Mouse (Mus musculus) limb, embryonic 12.5 days (tissue): ENCODE measurements at regions not wholly inside any gene's neighbourhood (a gene's known extent, or its start where the extent isn't known, plus 50 kb on each side); places are given as distances from the start of the nearest gene placed in this dataset.

Source experiments
- ATAC-seq: fragments of 200-750 bp; cut with Nextera tagmentation; 2 replicates; pipeline ENCODE4 v1.8.0; 2017; ENCODE audit warnings: low read depth, moderate TSS enrichment; ENCODE audit not compliant: insufficient number of reproducible peaks, insufficient read depth, low FRiP score, low TSS enrichment
- H3K27ac ChIP-seq: fragments of 300-500 bp; sonication (generic); 2 replicates; pipeline ENCODE4 v1.5.1; 2016; ENCODE audit warnings: mild to moderate bottlenecking, moderate library complexity
- H3K27me3 ChIP-seq: fragments of 300-500 bp; sonication (generic); 2 replicates; pipeline ENCODE4 v1.6.1; 2016; ENCODE audit warnings: mild to moderate bottlenecking, moderate library complexity
- H3K36me3 ChIP-seq: fragments of 300-500 bp; sonication (generic); 2 replicates; pipeline ENCODE4 v1.6.1; 2016; ENCODE audit warnings: mild to moderate bottlenecking, moderate library complexity
- H3K4me1 ChIP-seq: fragments of 300-500 bp; sonication (generic); replicated peaks from 2 replicates; pipeline ENCODE4 v1.6.1; 2016
- H3K4me2 ChIP-seq: fragments of 300-500 bp; sonication (generic); 2 replicates; pipeline ENCODE4 v1.6.1; 2016; ENCODE audit warnings: mild to moderate bottlenecking, moderate library complexity
- H3K4me3 ChIP-seq: fragments of 300-500 bp; sonication (generic); replicated peaks from 2 replicates; pipeline ENCODE4 v1.5.1; 2016; ENCODE audit warnings: mild to moderate bottlenecking
- H3K9ac ChIP-seq: fragments of 300-500 bp; sonication (generic); replicated peaks from 2 replicates; pipeline ENCODE4 v1.6.1; 2016; ENCODE audit warnings: mild to moderate bottlenecking, moderate library complexity
- H3K9me3 ChIP-seq: fragments of 300-500 bp; sonication (generic); 2 replicates; pipeline ENCODE4 v1.6.1; 2016; ENCODE audit warnings: mild to moderate bottlenecking, moderate library complexity
- WGBS: fragments of 180-500 bp; shearing (Covaris S2); methylation state at CpG from one replicate; pipeline ENCODE4 v1.1.7; 2016; 5-methylcytosine and 5-hydroxymethylcytosine counted together

- 0 out of 2 replicates have a peak, but pooled peaks have one; percentile 31 for ATAC-seq
- H3K9me3 ChIP-seq: no peaks in the 10 kb centered on the region
- no peak overlapping the region for H3K4me2 ChIP-seq
- no peaks in the 10 kb centered on the region for H3K27me3 ChIP-seq
- no peak overlapping the region for H3K9ac ChIP-seq
- H3K36me3 ChIP-seq: no peaks in the 10 kb centered on the region
- WGBS: 63% methylated on average over 10 of the region's 10 CpGs
- no peak overlapping the region for H3K4me3 ChIP-seq
- H3K27ac ChIP-seq: no peak overlapping the region
- peaks cover 6% of the 10 kb centered on the region for H3K4me1 ChIP-seq
Measured at GRCm38 (mm10) chr7:118042914-118043313, 73.1 kb downstream of the Rps15a start.

GRCm38 (mm10) chr7:118039862-118040261 is 76.1 kb downstream of the Rps15a start:
- no peak overlapping the region for H3K4me2 ChIP-seq
- no peak overlapping the region for H3K27ac ChIP-seq
- no peak overlapping the region for H3K9ac ChIP-seq
- H3K4me1 ChIP-seq: peaks cover 6% of the 10 kb centered on the region
- no peaks in the 10 kb centered on the region for H3K9me3 ChIP-seq
- ATAC-seq: no peak
- H3K4me3 ChIP-seq: no peak overlapping the region
- no peaks in the 10 kb centered on the region for H3K27me3 ChIP-seq
- 86% methylated on average over 4 of the region's 4 CpGs for WGBS
- no peaks in the 10 kb centered on the region for H3K36me3 ChIP-seq

DNA sequence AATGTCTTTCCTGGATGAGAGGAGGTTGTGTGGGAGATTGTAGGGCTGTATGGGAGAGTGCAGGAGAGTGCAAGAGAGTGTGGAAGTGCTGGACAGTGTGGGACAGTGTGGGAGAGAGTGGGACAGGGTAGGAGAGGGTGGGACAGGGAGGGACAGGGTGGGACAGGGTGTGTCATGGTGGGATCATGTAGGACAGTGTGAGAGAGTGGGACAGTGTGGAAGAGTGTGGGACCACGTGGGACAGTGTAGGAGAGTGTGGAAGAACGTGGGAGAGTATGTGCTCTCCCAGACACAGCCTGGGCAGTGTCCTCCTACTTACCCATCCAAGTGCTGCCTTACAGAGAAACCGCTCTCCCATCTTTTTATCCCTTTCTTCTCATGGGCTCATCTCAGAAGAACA is 78.9 kb downstream of the Rps15a start:
- Histone ChIP-seq H3K27me3 (no peaks in the 10 kb centered on the region), H3K4me1 (no peaks in the 10 kb centered on the region), H3K4me2 (no peak overlapping the region), H3K36me3 (no peaks in the 10 kb centered on the region), H3K4me3 (no peak overlapping the region), H3K9ac (no peak overlapping the region), H3K9me3 (no peaks in the 10 kb centered on the region), H3K27ac (no peak overlapping the region)
- no peak for ATAC-seq
- 58% methylated on average over 3 of the region's 3 CpGs for WGBS

- Histone ChIP-seq H3K27me3 (no peaks in the 10 kb centered on the region; the same call in 1 of the 2 replicates), H3K27ac (no peak overlapping the region), H3K36me3 (no peaks in the 10 kb centered on the region), H3K4me3 (no peak overlapping the region), H3K9me3 (no peaks in the 10 kb centered on the region), H3K4me2 (no peak overlapping the region), H3K4me1 (0 out of 2 replicates have a peak, but pooled peaks cover 3% of the 10 kb centered on the region), H3K9ac (0 out of 2 replicates have a peak overlapping the region, but pooled peaks have one; percentile 2)
- no peak for ATAC-seq
- 19% methylated on average over 10 of the region's 10 CpGs for WGBS
Measured at GRCm38 (mm10) chr7:118026106-118026526, 89.9 kb downstream of the Rps15a start.

- Histone ChIP-seq H3K9me3 (no peaks in the 10 kb centered on the region), H3K27me3 (no peaks in the 10 kb centered on the region; the same call in 1 of the 2 replicates), H3K9ac (no peak overlapping the region), H3K4me2 (no peak overlapping the region), H3K4me3 (no peak overlapping the region), H3K4me1 (no peaks in the 10 kb centered on the region), H3K36me3 (no peaks in the 10 kb centered on the region), H3K27ac (no peak overlapping the region)
- WGBS: 79% methylated on average over 7 of the region's 7 CpGs
- no peak for ATAC-seq
Measured at GRCm38 (mm10) chr7:118004620-118005019, 111.4 kb downstream of the Rps15a start.

DNA sequence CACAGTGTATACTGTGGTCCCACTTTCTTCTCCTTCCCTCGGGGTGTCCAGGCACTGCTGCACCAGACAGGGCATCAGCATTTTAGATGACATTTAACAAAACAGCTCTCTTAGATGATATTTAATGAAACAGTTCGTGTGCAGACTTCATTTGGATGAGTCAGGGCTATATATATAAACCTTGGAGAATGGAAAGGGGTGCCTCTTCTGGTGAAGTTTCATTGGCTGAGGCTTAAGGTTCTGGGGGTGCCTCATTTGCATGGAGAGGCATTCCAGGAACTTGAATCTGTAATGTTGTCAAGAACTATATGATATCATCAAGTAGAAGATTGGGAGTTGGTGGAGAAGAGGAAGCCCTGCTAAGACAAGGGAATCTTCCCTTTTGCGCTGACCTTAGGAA is 114.1 kb downstream of the Rps15a start:
- Histone ChIP-seq H3K9me3 (no peaks in the 10 kb centered on the region), H3K36me3 (no peaks in the 10 kb centered on the region), H3K4me3 (no peak overlapping the region), H3K4me1 (no peaks in the 10 kb centered on the region), H3K9ac (no peak overlapping the region), H3K27ac (no peak overlapping the region), H3K27me3 (no peaks in the 10 kb centered on the region), H3K4me2 (no peak overlapping the region)
- 73% methylated on average over 3 of the region's 3 CpGs for WGBS
- no peak for ATAC-seq

DNA sequence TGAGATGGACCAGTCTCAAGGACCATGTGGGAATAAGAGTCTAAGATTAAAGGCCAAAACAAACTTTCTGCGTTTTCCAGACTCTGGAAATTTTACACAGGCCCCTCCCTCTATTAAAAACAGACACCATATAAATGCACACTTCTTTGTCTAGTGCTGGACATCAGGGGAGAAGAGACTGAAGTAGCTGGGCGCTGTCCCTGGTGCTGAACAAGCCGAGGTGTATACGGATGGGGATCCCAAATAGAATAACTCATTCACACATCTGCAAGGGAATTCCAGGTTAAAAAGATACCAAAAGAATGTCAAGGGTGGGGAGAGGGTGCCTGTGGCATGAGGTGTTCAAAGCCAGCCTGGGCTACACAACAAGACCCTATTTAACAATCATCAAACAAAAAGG is 114.9 kb downstream of the Rps15a start:
- Histone ChIP-seq H3K4me3 (no peak overlapping the region), H3K9ac (no peak overlapping the region), H3K27ac (no peak overlapping the region), H3K27me3 (no peaks in the 10 kb centered on the region), H3K36me3 (no peaks in the 10 kb centered on the region), H3K4me2 (no peak overlapping the region), H3K9me3 (no peaks in the 10 kb centered on the region), H3K4me1 (no peaks in the 10 kb centered on the region)
- no peak for ATAC-seq
- WGBS: 5% methylated on average over 4 of the region's 4 CpGs

- H3K9ac ChIP-seq: no peak overlapping the region
- H3K27ac ChIP-seq: no peak overlapping the region
- ATAC-seq: no peak
- H3K9me3 ChIP-seq: no peaks in the 10 kb centered on the region
- H3K27me3 ChIP-seq: no peaks in the 10 kb centered on the region
- no peak overlapping the region for H3K4me2 ChIP-seq
- no peaks in the 10 kb centered on the region for H3K36me3 ChIP-seq
- no peak overlapping the region for H3K4me3 ChIP-seq
- 83% methylated on average over 4 of the region's 4 CpGs for WGBS
- H3K4me1 ChIP-seq: no peaks in the 10 kb centered on the region
Measured at GRCm38 (mm10) chr7:117982177-117982576, 133.8 kb downstream of the Rps15a start.

- H3K36me3 ChIP-seq: no peaks in the 10 kb centered on the region
- H3K9ac ChIP-seq: no peak overlapping the region
- H3K9me3 ChIP-seq: no peaks in the 10 kb centered on the region
- no peak overlapping the region for H3K4me2 ChIP-seq
- no peak overlapping the region for H3K27ac ChIP-seq
- no peaks in the 10 kb centered on the region for H3K4me1 ChIP-seq
- H3K4me3 ChIP-seq: no peak overlapping the region
- H3K27me3 ChIP-seq: no peaks in the 10 kb centered on the region
- 32% methylated on average over 1 of the region's 1 CpGs for WGBS
- ATAC-seq: no peak
Measured at GRCm38 (mm10) chr7:117971176-117971575, 144.8 kb downstream of the Rps15a start.

DNA sequence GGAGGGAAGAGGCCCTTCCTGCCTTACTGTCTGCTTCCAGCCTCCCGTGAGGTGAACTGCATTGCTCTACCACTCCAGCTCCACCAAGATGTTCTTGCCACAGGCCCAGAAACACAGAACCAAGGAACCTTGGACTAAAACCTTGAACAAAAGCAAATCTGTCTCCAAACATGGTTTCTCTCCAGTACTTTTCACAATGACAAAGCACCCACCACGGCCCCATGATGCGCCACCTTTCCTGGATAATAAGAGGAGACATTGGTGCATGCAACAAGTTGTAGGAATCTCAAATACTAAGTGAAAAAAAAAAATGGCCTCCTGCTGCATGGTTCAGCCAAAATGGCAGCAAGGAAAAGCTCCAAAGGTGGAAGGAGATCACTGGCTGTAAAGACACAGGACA is 172.6 kb downstream of the Rps15a start:
- Histone ChIP-seq H3K4me2 (no peak overlapping the region), H3K36me3 (no peaks in the 10 kb centered on the region), H3K4me3 (no peak overlapping the region), H3K9me3 (no peaks in the 10 kb centered on the region), H3K27ac (no peak overlapping the region), H3K9ac (no peak overlapping the region), H3K4me1 (no peaks in the 10 kb centered on the region), H3K27me3 (no peaks in the 10 kb centered on the region)
- 88% methylated on average over 3 of the region's 3 CpGs for WGBS
- no peak for ATAC-seq

- Histone ChIP-seq H3K9ac (no peak overlapping the region), H3K4me1 (no peaks in the 10 kb centered on the region), H3K27ac (no peak overlapping the region), H3K4me2 (no peak overlapping the region), H3K36me3 (no peaks in the 10 kb centered on the region), H3K4me3 (no peak overlapping the region), H3K9me3 (no peaks in the 10 kb centered on the region), H3K27me3 (no peaks in the 10 kb centered on the region)
- ATAC-seq: no peak
- 81% methylated on average over 7 of the region's 7 CpGs for WGBS
Measured at GRCm38 (mm10) chr7:117939618-117940017, 176.4 kb downstream of the Rps15a start.

DNA sequence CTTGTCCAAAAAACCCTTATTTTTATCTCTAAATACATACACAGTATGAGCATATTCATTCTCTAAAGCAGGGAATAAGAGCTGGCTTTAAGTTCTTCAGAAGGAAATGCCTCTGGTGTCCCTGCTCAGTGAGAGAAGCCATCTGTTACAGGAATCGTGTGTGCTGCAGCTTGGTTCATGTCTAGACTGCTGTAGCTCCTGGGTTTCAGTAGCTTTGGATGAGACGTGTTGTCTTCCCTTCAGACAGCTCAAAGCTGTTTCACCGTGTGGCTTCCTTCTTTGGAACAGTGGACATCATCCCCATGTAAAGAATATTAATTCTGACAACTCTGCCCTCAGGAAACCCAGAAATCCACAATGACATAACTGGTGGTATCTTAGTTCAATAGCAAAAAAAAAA is 181.1 kb downstream of the Rps15a start:
- peaks cover 13% of the 10 kb centered on the region for H3K4me1 ChIP-seq
- H3K27ac ChIP-seq: no peak overlapping the region
- no peaks in the 10 kb centered on the region for H3K36me3 ChIP-seq
- 83% methylated on average over 3 of the region's 3 CpGs for WGBS
- no peaks in the 10 kb centered on the region for H3K27me3 ChIP-seq
- H3K9ac ChIP-seq: no peak overlapping the region
- no peak overlapping the region for H3K4me2 ChIP-seq
- no peaks in the 10 kb centered on the region for H3K9me3 ChIP-seq
- no peak for ATAC-seq
- H3K4me3 ChIP-seq: no peak overlapping the region
